Mouse (Mus musculus) liver, adult 2 months (tissue): ENCODE measurements around the gene Nrp2.

Source experiments
- CTCF ChIP-seq: fragments of 200-500 bp; IDR thresholded peaks from 2 replicates; pipeline ENCODE4 v1.5.1; 2011; ENCODE audit warnings: low read depth, low read length, control low read depth
- POLR2A ChIP-seq: fragments of 200-500 bp; IDR thresholded peaks from 2 replicates; pipeline ENCODE4 v1.6.1; 2011; ENCODE audit warnings: low read length, control low read depth; ENCODE audit not compliant: insufficient read depth; ENCODE audit errors: extremely low read depth

DNA sequence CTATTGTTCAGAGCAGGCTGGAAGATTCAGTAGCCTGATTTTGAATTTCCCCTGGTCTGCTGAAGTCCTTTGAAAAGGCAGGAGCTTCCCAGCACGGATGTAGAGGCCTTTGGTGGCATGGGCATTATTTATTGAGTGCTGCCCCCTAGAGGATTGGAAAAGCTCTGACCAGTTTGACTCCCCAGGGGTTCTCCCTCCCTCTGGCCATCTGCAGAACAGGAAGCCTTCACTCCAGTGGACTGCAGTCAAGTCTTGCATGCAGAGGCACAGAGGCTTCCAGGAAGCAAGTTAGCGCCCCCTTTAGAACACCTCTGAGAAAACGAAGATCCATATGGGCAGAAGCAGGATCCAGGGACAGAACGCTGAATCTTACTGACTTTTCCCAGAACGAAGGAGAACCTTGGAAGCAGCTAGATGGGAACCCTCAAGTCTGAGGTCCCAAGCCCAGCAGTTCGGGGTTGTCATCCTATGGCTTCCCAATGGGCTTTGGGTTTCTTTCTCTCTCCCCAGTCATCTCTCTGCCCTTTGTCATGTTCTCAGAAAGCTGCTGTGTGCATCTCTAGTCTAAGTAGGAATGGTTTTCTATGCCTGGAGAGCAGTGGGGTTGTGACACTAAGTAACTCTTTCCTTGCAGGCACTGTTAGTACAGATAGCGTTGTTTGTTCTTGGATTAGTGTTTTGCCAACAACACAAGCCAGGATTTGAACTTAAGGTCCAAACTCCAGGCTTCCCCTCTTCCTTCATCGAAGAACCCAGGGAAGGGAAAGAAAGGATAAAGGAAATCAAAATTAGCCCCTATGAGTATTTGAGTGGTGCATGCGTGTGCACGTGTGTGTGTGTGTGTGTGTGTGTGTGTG is 1.8 kb upstream of the Nrp2 start:
- TF ChIP-seq POLR2A (no peak), CTCF (peak; percentile 68)
